Mouse (Mus musculus) ZHBTc4 (cell line): ENCODE data around the gene Hspb2.
A peak's percentile ranks its signal among the peaks of the same experiment; 100 is the strongest.

Experiments used
- DNase-seq: peaks from one replicate; pipeline ENCODE4 v3.0.0-alpha.2; 2011; ENCODE audit warnings: low read depth, low spot score

Gene Hspb2

GRCm38 (mm10) chr9:50750706-50751105, 1.4 kb downstream of the Hspb2 start:
- DNase-seq: no peak

GRCm38 (mm10) chr9:50746214-50746677, 5.9 kb downstream of the Hspb2 start, which contains the start of gene 2310030G06Rik:
TSS of gene 2310030G06Rik (minus strand) at chr9:50746536.
- peak; percentile 90 for DNase-seq

GRCm38 (mm10) chr9:50745806-50746205, 6.3 kb downstream of the Hspb2 start:
- no peak for DNase-seq

GRCm38 (mm10) chr9:50742744-50743143, 9.4 kb downstream of the Hspb2 start:
- DNase-seq: peak; percentile 31

GRCm38 (mm10) chr9:50742261-50742660, 9.9 kb downstream of the Hspb2 start:
- no peak for DNase-seq

GRCm38 (mm10) chr9:50740867-50741784, 11.0 kb downstream of the Hspb2 start:
- DNase-seq: peak; percentile 68

- peak; percentile 99 for DNase-seq
Measured at GRCm38 (mm10) chr9:50738914-50739870, 13.0 kb downstream of the Hspb2 start, which contains the start of gene Dixdc1. TSS of gene Dixdc1 (minus strand) at chr9:50739517.

GRCm38 (mm10) chr9:50734989-50735388, 17.2 kb downstream of the Hspb2 start:
- DNase-seq: peak; percentile 78

GRCm38 (mm10) chr9:50732560-50732959, 19.6 kb downstream of the Hspb2 start:
- peak; percentile 43 for DNase-seq

GRCm38 (mm10) chr9:50729600-50729999, 22.6 kb downstream of the Hspb2 start:
- DNase-seq: peak; percentile 56

- peak; percentile 93 for DNase-seq
Measured at GRCm38 (mm10) chr9:50727925-50728651, 24.1 kb downstream of the Hspb2 start.

- peak; percentile 64 for DNase-seq
Measured at GRCm38 (mm10) chr9:50727171-50727924, 24.8 kb downstream of the Hspb2 start.

- no peak for DNase-seq
Measured at GRCm38 (mm10) chr9:50725921-50726590, 26.1 kb downstream of the Hspb2 start.

GRCm38 (mm10) chr9:50724661-50725330, 27.4 kb downstream of the Hspb2 start:
- no peak for DNase-seq

- DNase-seq: no peak
Measured at GRCm38 (mm10) chr9:50724147-50724546, 28.0 kb downstream of the Hspb2 start.

- DNase-seq: no peak
Measured at GRCm38 (mm10) chr9:50723406-50723805, 28.7 kb downstream of the Hspb2 start.

GRCm38 (mm10) chr9:50722451-50722911, 29.7 kb downstream of the Hspb2 start:
- DNase-seq: no peak

GRCm38 (mm10) chr9:50721061-50721460, 31.1 kb downstream of the Hspb2 start:
- DNase-seq: peak; percentile 67

GRCm38 (mm10) chr9:50718878-50719277, 33.3 kb downstream of the Hspb2 start:
- DNase-seq: no peak
